Mouse (Mus musculus) ovary, postnatal 14 days (tissue): ENCODE measurements at regions not wholly inside any gene's neighbourhood (a gene's known extent, or its start where the extent isn't known, plus 50 kb on each side); places are given as distances from the start of the nearest gene placed in this dataset.

Source experiments
- DNase-seq: peaks from one replicate; pipeline ENCODE4 v3.0.0; 2022; ENCODE audit warnings: low spot score

- DNase-seq, result no peak
Observed at GRCm38 (mm10) chr4:154782291-154782690, 55.0 kb upstream of the Ttc34 start.

- no peak for DNase-seq
Observed at GRCm38 (mm10) chr4:154785282-154785987, 51.8 kb upstream of the Ttc34 start.

- no peak for DNase-seq
Observed at GRCm38 (mm10) chr4:154787190-154787589, 50.1 kb upstream of the Ttc34 start.
